Mouse (Mus musculus): ENCODE results near the gene Nucb1. TPM values are rescaled to one million over a fixed set of nuclear protein-coding genes. Genes with fewer than 3 reads are reported as not detected.
"Not testable (repeated sequence)": the region's sequence is repeated elsewhere in the genome, so short reads cannot be mapped to it uniquely, and the experiment has no call there.

Gene Nucb1
- polyA plus RNA-seq, 1 experiment from 2014 or later, result 506 TPM

DNA sequence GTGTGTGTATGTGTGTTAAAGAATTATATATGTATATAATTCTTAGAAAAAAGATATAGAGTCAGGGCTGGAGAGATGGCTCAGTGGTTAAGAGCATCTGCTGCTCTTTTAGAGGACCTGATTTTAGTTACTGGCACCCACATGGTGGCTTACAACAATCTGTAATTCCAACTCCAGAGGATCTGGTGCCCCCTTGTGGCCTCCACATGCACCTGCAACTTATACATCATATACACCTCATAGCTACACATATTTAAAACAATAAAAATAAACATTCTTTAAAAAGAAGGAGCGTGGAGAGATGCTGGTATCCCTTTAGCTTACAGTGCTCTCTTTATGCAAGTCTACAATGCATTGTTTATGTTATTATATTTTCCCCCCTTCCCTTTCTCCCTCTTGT is 34.3 kb upstream of the Nucb1 start:
- POLR2A ChIA-PET, result interaction anchor here (0.8 kb wide), 1 partner anchor 78 kb away, joined by 5 read pairs; the partner anchor contains the start of gene Bax

DNA sequence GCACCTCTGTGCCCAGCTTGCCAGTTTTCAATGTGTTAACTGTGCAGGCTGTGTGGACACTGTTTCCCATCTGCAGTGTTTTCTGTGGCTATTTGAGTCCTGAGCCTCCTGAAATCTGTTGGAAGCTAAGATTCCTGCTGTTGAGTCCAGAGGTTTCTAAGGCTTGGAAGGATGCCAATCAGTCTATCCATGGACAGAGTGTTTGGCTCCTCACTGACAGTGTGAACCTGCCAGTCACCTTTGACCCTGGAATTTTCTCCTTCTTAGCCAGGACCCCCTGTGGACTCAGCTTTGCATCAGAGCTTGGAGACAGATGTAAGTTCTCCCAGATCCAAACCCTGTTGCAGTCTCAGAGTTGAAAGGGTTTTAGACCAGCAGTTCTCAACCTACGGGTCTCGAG is 30.0 kb upstream of the Nucb1 start:
- DNase-seq (ENCODE audit: low read depth, low spot score) (no peak), ATAC-seq (no peak)
- no peak for TF ChIP-seq CTCF (IDR thresholded peaks at IDR 0.05)
- ChIA-PET POLR2A (interaction anchor here (0.6 to 1.4 kb wide), 4 partner anchors 9 to 41 kb away, joined by 3 read pairs; no protein-coding TSS in a partner anchor), CTCF (interaction anchor here (0.9 to 1.7 kb wide), 3 partner anchors 15 to 63 kb away, joined by 3 to 7 read pairs (median 4); no protein-coding TSS in a partner anchor)
- in situ Hi-C loops (cut with MboI; ENCODE audit: low pct_unique_long_range_greater_than_20kb), result no loop called here
- no peaks in the 10 kb centered on the region for H3K27me3 ChIP-seq

More for the DNA sequence above, 34.3 kb upstream of the Nucb1 start:
- in situ Hi-C loops (cut with MboI; ENCODE audit: low pct_unique_long_range_greater_than_20kb), result no loop called here
- ATAC-seq, result no peak
- CTCF ChIA-PET, result no interaction called here
- TF ChIP-seq CTCF (IDR thresholded peaks at IDR 0.05), result no peak
- no peaks in the 10 kb centered on the region for H3K27me3 ChIP-seq
- no peak for DNase-seq (ENCODE audit: low read depth, low spot score)

DNA sequence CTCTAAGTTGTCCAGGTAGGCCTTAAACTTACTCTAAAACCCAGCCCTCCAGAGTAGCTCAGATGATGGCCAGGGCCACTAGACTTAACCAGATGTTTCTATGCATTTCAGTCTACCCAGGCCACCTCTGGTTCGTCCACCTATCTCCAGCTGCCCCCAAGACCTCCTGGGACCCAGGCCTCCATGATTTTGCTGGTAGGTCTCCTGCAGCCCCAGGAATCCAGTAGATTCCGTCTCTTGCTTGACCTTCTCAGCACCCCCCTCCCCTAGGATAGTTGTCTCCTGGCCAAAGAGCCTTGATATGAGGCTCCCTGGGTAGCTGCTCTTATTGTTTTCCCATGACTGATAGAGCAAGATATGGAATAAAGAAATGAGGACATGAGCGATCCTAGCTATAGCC is 28.9 kb upstream of the Nucb1 start:
- ATAC-seq (no peak), DNase-seq (ENCODE audit: low read depth, low spot score) (no peak)
- ChIA-PET POLR2A (interaction anchor here (0.6 to 1.4 kb wide), 4 partner anchors 12 to 48 kb away, joined by 3 to 4 read pairs (median 3); no protein-coding TSS in a partner anchor), CTCF (interaction anchor here (0.8 to 1.8 kb wide), 7 partner anchors 16 to 68 kb away, joined by 3 to 7 read pairs (median 4); partner anchors contain the start of gene Nucb1)
- TF ChIP-seq CTCF (IDR thresholded peaks at IDR 0.05), result no peak
- in situ Hi-C loops (cut with MboI; ENCODE audit: low pct_unique_long_range_greater_than_20kb), result no loop called here
- no peaks in the 10 kb centered on the region for H3K27me3 ChIP-seq

DNA sequence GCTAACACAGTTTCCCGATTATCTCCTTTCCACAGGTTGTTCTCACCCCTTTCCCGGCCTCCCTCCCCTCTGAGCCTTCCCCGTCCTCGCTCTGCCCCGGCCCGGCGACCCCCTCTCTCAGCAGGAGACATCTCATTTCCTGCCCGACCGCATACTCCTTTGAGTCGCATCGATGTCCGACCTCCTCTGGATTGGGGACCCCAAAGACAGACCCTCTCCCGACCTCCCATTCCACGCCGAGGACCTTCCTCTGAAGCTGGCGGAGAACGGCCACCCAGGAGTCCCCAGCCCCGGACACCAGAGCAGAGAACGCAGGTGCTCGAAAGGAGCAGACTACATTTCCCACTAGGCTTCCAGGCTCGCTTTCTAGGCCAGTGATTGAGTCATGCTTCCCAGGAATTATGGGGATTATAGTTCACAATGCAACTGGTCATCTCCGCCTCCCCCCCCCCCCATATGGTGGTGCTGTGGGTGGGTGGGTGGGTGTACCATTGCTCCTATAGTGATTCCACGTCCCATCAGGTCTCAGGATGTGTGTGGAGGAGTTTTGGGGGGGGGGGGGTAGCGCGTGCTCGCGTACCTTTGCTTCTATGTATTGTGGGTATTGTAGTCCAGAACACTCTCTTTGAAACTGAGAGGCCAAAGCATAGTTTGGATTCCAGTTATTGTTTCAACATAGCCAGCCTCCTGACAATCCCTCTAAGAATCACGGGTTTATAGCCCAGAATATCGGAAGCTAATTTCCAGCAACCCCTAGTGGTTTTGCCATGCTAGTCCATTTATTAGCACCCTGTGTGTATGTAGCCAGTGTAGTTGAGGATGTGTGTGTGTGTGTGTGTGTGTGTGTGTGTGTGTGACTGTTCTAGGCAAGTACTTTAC is 28.2 kb upstream of the Nucb1 start:
- TF ChIP-seq CTCF (IDR thresholded peaks at IDR 0.05), result no peak
- H3K27me3 ChIP-seq, result no peaks in the 10 kb centered on the region
- ChIA-PET POLR2A (interaction anchor here (0.7 to 1.4 kb wide), 5 partner anchors 13 to 33 kb away, joined by 3 to 4 read pairs (median 3); no protein-coding TSS in a partner anchor), CTCF (interaction anchor here (0.7 to 1.8 kb wide), 7 partner anchors 10 to 67 kb away, joined by 3 to 7 read pairs (median 4); no protein-coding TSS in a partner anchor)
- peak; percentile 65 for ATAC-seq
- no peak for DNase-seq (ENCODE audit: low read depth, low spot score)
- in situ Hi-C loops (cut with MboI; ENCODE audit: low pct_unique_long_range_greater_than_20kb), result no loop called here

DNA sequence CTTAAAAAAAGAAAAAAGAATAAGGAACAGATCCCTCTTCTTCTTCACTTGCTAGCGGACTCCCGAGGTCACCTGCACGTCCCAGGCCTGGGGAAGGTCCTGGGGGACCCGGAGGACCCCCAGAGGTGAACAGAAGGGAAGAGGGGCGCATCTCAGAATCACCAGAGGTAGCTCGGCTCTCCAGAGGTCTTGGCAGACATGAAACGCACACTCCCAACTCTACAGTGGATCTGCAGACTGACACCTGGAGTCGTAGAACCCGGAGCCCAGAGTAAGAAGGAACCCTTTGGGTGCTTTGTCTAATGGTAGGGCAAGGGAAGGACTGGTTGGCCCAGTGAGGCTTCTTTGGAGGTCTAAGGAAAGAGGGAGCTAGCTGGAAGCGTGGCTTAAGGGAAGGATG is 27.4 kb upstream of the Nucb1 start:
- H3K27me3 ChIP-seq, result no peaks in the 10 kb centered on the region
- POLR2A ChIA-PET, result interaction anchor here (1.4 kb wide), 1 partner anchor 13 kb away, joined by 3 read pairs; no protein-coding TSS in a partner anchor
- in situ Hi-C loops (cut with MboI; ENCODE audit: low pct_unique_long_range_greater_than_20kb), result no loop called here

DNA sequence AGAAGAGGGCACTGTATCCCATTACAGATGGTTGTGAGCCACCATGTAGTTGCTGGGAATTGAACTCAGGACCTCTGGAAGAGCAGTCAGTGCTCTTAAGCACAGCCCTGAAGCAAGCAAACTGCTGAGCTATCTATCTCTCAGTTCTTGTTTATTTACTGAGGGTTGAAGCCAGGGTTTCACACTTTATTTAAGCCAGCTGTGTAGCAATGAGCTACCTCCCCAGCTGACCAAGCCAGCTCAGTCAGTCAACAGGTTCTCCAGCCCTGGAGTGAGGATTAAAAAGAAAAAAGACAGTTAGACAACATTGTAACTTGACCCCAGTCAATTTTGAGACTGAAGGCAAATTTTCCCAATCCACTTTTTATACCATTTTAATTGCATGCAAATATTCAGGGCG is 25.5 kb upstream of the Nucb1 start:
- in situ Hi-C loops (cut with MboI; ENCODE audit: low pct_unique_long_range_greater_than_20kb), result no loop called here
- no peaks in the 10 kb centered on the region for H3K27me3 ChIP-seq
- no peak for ATAC-seq
- no peak for TF ChIP-seq CTCF (IDR thresholded peaks at IDR 0.05)
- POLR2A ChIA-PET, result no interaction called here
- no peak for DNase-seq (ENCODE audit: low read depth, low spot score)
- CTCF ChIA-PET, result interaction anchor here (0.9 kb wide), 1 partner anchor 17 kb away, joined by 3 read pairs; no protein-coding TSS in a partner anchor

More for the DNA sequence above, 27.4 kb upstream of the Nucb1 start:
- no peak for DNase-seq (ENCODE audit: low read depth, low spot score)
- CTCF ChIA-PET, result interaction anchor here (0.7 to 1.8 kb wide), 3 partner anchors 9 to 67 kb away, joined by 3 to 6 read pairs (median 3); no protein-coding TSS in a partner anchor
- TF ChIP-seq CTCF (IDR thresholded peaks at IDR 0.05), result no peak
- ATAC-seq, result no peak

DNA sequence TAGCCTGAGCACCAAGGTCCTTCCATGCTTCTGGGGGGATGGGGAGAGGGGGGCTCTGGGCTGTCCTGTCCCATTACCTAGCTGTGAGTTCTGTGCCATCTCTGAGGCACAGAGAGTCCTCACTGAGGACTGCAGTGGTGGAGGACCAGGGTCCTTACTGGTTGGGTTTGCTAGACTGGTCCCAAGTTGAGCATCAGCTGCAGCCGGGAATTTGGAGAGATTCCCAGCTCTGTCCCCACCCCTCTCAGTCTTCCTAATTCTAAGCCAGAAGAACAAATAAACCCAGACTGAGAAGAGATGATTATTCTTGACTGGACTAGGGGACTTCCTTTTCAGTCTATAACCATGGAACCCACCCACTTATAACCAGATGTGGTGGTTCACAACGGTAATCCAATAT is 20.4 kb upstream of the Nucb1 start:
- CTCF ChIA-PET, result no interaction called here
- no peak for ATAC-seq
- no peak for DNase-seq (ENCODE audit: low read depth, low spot score)
- no peak for TF ChIP-seq CTCF (IDR thresholded peaks at IDR 0.05)
- POLR2A ChIA-PET, result no interaction called here
- H3K27me3 ChIP-seq, result no peaks in the 10 kb centered on the region
- in situ Hi-C loops (cut with MboI; ENCODE audit: low pct_unique_long_range_greater_than_20kb), result no loop called here

DNA sequence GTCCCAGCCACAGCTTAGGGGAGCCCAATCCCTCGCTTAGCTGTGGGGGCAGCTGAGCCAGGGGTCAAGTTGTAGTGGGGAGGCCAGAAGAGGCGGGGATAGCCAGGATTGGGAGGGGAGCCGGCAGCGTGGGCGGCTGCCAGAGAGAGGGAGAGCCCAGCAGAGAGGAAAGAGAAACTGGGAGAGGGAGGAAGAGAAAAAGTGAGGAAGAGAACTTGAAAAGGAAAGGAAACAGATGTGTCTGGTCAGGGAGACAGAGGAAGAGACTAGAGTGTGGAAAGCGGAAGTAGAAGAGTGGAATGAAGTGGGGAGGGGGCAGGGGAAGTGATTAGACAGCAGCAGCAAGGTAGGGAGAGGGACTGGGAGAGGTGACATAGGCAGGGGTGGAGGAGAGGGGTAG is 19.3 kb upstream of the Nucb1 start:
- POLR2A ChIA-PET, result no interaction called here
- no peak for TF ChIP-seq CTCF (IDR thresholded peaks at IDR 0.05)
- DNase-seq (ENCODE audit: low read depth, low spot score) (no peak), ATAC-seq (no peak)
- CTCF ChIA-PET, result no interaction called here
- no peaks in the 10 kb centered on the region for H3K27me3 ChIP-seq
- in situ Hi-C loops (cut with MboI; ENCODE audit: low pct_unique_long_range_greater_than_20kb), result no loop called here

DNA sequence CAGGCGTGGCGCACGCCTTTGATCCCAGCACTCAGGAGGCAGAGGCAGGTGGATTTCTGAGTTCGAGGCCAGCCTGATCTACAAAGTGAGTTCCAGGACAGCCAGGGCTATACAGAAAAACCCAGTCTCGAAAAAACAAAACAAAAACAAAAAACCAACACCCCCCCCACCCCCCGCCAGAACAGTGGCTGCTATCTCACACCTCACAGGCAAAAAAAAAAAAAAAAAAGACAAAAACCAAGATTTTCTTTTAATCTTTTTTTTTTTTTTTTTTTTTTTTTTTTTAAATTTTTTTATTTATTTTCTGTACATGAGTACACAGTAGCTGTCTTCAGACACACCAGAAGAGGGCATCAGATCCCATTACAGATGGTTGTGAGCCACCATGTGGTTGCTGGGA is 17.0 kb upstream of the Nucb1 start:
- in situ Hi-C loops (cut with MboI; ENCODE audit: low pct_unique_long_range_greater_than_20kb); H3K27me3 ChIP-seq; ATAC-seq; DNase-seq (ENCODE audit: low read depth, low spot score): not testable (repeated sequence)
- ChIA-PET CTCF (interaction anchor here (1.4 kb wide), 1 partner anchor 50 kb away, joined by 3 read pairs; no protein-coding TSS in a partner anchor), POLR2A (interaction anchor here (1.4 kb wide), 1 partner anchor 56 kb away, joined by 3 read pairs; no protein-coding TSS in a partner anchor)

DNA sequence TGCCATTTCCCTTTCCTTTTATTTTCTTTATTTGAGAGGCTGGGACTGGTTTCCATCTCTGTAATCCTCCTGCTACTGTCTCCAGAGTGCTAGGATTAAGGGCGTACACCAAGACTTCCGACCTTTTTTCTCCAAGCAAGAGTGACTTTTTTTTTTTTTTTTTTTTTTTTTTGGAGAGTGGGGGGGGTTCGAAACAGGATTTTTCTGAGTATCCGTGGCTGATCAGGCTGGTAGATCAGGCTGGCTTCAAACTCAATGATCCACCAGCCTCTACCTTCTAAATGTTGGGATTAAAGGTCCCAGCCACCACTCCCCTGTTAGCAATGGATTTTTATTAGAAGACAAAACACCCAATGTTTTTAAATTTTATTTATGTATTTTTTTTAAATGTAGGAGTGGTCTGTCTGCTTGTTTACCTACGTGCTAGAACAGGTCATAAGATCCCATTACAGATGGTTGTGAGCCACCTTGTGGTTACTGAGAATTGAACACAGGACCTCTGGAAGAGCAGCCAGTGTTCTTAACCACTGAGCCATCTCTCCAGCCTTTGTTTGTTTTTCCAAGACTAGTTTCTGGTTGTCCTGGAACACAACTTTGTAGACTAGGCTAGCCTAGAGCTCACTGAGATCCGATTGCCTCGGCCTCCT is 16.4 kb upstream of the Nucb1 start:
- TF ChIP-seq CTCF (IDR thresholded peaks at IDR 0.05), result no peak
- ATAC-seq (no peak), DNase-seq (ENCODE audit: low read depth, low spot score) (no peak)
- in situ Hi-C loops (cut with MboI; ENCODE audit: low pct_unique_long_range_greater_than_20kb), result no loop called here
- no peaks in the 10 kb centered on the region for H3K27me3 ChIP-seq
- ChIA-PET POLR2A (interaction anchor here (0.7 to 2.0 kb wide), 3 partner anchors 24 to 164 kb away, joined by 3 to 6 read pairs (median 6); no protein-coding TSS in a partner anchor), CTCF (interaction anchor here (1.4 kb wide), 1 partner anchor 50 kb away, joined by 3 read pairs; no protein-coding TSS in a partner anchor)
